Mouse (Mus musculus): Measurements from ENCODE around the gene Borcs5.

DNA sequence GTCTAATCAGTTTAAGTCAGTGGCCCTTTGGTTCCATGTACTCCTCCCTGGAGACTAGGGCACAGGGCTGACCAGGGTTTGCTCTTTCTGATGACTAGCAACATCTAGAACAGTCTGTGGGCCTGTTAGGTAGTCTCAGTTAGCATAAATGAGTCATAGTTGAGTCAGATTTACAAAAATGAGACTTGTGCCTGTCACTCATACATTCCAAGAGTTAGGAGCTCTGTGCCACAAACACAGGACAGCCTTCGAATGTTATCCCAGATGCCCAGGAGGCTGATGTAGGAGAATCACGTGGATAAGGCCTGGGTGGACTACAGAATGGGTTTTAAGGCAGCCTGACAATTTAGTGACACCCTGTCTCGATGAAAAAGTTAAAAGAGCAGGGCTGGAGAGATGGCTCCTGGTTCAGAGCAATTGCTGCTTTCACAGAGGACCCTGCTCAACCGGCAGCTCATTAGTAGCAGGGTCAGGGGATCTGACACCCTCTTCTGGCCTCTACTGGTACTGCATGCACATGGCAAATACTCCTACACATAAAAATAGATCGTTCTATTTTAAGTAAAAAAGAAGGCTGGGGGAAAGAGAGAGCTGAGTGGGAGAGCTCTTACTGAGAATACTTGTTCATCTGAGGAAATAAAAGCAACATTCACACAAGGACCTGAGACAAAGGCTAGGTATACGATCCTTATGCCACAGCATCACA is 18.3 kb upstream of the Borcs5 start:
- TF ChIP-seq RCOR1 (conservative IDR thresholded peaks at IDR 0.05; ENCODE audit: low read depth, low read length) (no peak), CTCF (conservative IDR thresholded peaks at IDR 0.05 in 1 of 2, IDR thresholded peaks at IDR 0.05 in 1 of 2; ENCODE audit: low read depth in 2 of 2, low read length in 2 of 2) (peak; percentile 59 to 69), EP300 (IDR thresholded peaks at IDR 0.05; ENCODE audit: low read length) (no peak), POLR2A (IDR thresholded peaks at IDR 0.05; ENCODE audit: low read depth, low read length) (no peak), GABPA (IDR thresholded peaks at IDR 0.05; ENCODE audit: insufficient replicate concordance, low read depth, low read length) (no peak), KAT2A (IDR thresholded peaks at IDR 0.05; ENCODE audit: insufficient replicate concordance, low read length) (no peak)
